Mouse (Mus musculus) lung, adult 2 months (tissue): ENCODE data around the gene Ascc1.

Experiments used
- CTCF ChIP-seq: fragments of 200-500 bp; IDR thresholded peaks from 2 replicates; pipeline ENCODE4 v1.5.1; 2011; ENCODE audit warnings: mild to moderate bottlenecking, low read length, control low read depth; ENCODE audit not compliant: insufficient read depth
- POLR2A ChIP-seq: fragments of 200-500 bp; IDR thresholded peaks from 2 replicates; pipeline ENCODE4 v1.6.1; 2011; ENCODE audit warnings: low read depth, mild to moderate bottlenecking, control low read depth, low read length, borderline replicate concordance; ENCODE audit errors: extremely low read depth

- TF ChIP-seq POLR2A (no peak), CTCF (no peak)
Observed at GRCm38 (mm10) chr10:60080601-60080981, 78.0 kb downstream of the Ascc1 start.
